Mouse (Mus musculus): ENCODE measurements around the gene Rnf180. TPM values are rescaled to one million over a fixed set of nuclear protein-coding genes. Genes with fewer than 3 reads are reported as not detected.
A peak's percentile ranks its signal among the peaks of the same experiment; 100 is the strongest.
"Not testable (repeated sequence)": the region's sequence is repeated elsewhere in the genome, so short reads cannot be mapped to it uniquely, and the experiment has no call there.

The Rnf180 gene
- 1 to 10 TPM; 1.2 to 2.3 TPM for total RNA-seq (2021)

DNA sequence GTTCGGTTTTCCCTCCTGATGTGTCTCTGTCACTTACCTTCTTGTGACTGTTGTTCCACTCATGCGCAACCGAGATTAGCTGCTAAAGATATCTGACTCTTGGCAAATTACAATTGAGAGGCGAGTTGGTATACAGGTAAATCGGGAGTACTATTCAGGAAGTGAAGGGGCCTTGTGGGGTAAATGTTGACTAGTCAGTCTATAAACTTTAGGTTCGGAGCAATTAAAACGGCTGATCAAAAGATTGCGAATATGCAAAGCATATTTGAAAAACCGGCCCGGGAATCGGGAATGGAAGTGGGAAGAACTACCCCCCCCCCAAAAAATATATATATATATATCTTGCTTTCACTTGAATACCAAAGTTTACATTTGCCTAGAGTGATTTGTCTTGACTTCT is at the start of gene Rnf180:
Gene Rnf180 (minus strand): TSS at position 101 of the 400 bp plus-strand sequence.
- DNase-seq = no peak
- intact Hi-C loops (cut with DNase I) = no loop called here

DNA sequence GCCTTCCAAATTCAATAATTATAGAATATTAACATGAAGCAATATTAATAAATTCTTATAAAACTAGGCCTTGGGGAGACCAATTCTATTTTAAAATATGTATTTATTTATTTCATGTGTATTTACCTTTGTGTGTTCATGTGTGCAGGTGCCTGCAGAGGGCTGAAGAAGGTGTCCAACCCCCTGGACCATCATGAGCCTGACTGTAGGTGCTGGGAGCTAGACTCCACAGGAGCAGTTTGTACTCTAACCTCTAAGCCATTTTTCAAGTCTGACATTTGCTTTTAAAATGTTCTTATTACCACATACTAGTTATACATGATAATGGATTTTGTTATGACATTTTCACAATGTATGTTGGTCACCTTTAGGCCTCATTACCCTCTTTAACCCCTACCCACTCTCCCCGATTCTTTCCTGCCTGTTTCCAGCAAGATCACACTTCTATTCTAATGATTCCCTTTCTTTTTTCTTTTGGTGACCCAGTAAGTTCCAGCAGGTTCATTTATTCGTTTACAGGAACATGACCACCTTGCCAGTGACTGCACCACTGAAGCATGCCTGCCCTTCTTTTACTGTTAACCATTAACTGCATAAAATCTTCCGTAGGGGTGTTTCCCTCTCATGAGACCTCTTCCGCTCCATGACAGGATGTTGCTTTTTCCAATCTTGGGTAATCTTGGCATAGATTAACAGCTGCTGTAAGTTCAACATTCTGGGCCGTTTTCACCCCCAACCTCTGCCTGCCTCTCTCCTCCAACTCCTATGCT is 36.8 kb upstream of the Rnf180 start:
- no peak for DNase-seq
- intact Hi-C loops (cut with DNase I) = no loop called here

DNA sequence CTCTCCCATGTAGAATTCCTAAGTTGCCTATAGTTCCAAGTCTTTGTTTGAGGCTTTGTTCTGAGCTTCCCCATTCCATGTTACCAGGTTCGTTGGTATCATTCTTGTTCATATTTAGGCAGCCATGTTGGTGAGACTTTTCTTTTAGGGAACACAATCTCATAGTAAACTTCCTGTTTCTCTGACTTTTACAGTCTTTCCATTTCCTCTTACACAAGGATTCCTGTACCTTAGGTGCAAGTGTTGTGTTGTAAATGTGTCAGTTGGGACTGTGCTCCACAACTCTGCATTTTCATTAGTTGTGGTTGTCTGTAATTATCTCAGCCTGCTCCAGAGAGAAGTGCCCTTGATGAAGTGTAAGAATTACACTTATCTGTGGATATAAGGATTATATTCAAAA is 32.3 kb upstream of the Rnf180 start:
- DNase-seq = no peak
- intact Hi-C loops (cut with DNase I) = no loop called here

DNA sequence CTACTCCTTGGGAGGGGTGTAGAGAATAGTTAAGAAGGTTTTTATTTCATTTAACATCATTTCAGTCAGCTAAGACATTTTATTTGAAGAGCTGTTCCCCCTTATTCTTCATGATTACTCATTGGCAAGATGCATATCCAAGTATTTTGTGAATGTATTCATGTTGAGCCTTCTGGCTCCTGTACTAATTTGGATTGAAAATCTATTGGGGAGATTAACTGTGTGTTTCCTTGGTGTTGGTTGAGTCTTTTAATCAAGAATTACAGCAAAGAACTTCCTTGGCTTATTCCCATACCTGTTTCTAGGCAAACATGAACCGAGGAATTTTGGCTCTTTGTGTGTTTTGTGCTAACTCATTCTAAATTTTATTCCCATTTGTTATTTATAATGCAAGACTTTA is 22.3 kb upstream of the Rnf180 start:
- no peak for DNase-seq
- intact Hi-C loops (cut with DNase I) = no loop called here

DNA sequence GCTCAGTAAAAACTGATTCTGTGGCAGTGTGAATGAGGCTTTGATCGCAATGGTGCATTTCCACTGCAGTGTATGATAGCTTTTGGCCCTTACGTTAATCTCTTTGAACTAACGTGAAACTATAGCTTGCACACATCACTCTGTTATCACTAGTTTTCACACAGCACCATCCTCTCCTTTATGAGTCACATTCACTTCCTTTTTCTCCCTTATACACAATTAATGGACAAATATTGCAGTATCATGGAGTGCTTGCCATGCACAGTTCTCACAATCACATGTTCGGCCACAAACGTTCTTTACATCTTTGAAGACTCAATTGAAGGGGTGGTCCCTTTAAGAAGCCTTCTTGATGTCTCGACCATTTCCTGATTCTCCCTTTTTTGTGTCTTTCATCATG is 21.4 kb upstream of the Rnf180 start:
- no peak for DNase-seq
- intact Hi-C loops (cut with DNase I) = no loop called here

DNA sequence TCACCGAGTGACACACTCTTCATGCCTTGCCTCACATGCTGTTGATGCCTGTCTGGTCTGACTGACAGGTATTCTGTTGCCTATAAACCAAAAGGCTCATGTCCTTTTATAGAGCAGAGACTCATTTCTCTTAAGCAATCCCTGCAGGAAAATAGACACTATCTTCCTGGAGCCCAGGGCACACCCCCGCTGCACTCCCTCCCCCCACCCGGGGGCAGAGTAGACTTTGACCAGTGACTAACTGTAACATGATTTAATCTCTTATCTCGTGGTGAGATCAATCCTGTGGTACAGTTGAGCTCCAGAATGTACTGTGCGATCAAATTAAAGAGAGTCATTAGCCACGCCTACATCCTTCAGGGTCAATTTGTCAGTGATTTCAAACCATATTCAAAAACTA is 18.1 kb upstream of the Rnf180 start:
- DNase-seq = no peak
- intact Hi-C loops (cut with DNase I) = no loop called here

DNA sequence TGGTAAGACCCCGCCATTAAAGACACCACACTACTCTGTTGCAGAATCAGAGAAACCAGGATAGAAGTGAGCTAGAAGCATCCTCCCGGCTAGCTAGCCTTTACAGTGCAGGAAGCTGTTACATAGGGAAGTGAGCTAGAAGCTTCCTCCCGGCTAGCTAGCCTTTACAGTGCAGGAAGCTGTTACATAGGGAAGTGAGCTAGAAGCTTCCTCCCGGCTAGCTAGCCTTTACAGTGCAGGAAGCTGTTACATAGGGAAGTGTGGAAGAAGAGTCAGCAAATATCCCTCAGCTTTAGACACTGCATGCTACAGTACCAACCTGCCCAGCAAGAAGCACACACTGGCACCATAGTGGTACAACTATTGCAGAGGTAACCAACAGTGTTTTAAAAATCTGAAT is 15.9 kb upstream of the Rnf180 start:
- DNase-seq; intact Hi-C loops (cut with DNase I): not testable (repeated sequence)

DNA sequence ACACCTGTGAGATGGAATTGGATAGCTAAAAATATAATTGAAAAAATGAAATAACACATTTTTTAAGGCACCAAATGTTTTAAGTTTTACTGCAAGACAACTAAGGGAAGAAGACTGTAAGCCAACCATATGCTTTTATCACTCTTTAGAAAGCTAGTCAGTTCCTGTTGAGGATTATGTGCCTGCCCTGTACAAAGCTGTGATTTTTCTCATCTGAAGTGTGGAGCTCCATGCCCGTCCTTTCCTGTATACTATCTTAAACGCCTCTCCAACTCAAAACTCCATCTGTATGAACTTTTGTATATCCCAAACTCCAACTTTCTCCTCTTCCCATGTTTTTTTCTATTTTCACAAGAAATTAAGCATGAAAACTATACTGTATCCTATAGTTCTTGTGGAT is 10.9 kb upstream of the Rnf180 start:
- DNase-seq = no peak
- intact Hi-C loops (cut with DNase I) = no loop called here

DNA sequence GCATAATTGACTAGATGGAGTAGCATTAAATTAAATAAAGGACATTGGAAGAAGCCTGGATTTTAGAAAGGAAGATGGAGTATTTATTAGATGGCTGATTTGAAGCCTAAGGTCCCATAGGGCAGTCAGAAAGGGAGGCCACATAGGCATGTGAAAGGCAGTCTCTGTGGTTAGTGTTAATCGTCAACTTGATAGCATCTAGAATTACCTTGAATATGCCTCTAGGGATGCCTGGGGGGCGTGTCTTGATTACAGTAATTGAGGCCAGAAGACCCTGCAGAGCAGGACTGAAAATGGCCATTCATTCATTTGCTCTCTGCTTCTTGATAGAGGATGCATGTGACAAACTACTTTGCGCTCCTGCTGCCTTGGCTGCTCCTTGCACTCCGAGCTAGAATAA is 9.4 kb upstream of the Rnf180 start:
- DNase-seq = no peak
- intact Hi-C loops (cut with DNase I) = no loop called here

DNA sequence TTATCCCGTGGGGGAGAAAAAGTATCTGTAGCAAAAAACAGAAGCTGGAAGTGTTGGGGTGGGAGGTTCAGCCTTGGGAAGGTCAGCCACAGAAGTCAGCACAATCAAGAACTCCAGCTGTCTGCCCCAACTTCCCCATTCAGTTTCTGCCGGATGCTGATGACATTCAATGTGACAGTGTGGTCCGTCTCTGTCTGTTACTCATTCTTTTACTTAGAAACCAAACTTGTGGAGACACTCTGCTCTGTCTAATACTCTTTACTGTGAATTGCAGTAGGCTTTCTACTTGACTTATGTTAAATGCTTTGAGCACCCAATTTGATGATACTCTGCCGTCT is 5.4 kb upstream of the Rnf180 start:
- intact Hi-C loops (cut with DNase I) = no loop called here
- peak; percentile 9 for DNase-seq

DNA sequence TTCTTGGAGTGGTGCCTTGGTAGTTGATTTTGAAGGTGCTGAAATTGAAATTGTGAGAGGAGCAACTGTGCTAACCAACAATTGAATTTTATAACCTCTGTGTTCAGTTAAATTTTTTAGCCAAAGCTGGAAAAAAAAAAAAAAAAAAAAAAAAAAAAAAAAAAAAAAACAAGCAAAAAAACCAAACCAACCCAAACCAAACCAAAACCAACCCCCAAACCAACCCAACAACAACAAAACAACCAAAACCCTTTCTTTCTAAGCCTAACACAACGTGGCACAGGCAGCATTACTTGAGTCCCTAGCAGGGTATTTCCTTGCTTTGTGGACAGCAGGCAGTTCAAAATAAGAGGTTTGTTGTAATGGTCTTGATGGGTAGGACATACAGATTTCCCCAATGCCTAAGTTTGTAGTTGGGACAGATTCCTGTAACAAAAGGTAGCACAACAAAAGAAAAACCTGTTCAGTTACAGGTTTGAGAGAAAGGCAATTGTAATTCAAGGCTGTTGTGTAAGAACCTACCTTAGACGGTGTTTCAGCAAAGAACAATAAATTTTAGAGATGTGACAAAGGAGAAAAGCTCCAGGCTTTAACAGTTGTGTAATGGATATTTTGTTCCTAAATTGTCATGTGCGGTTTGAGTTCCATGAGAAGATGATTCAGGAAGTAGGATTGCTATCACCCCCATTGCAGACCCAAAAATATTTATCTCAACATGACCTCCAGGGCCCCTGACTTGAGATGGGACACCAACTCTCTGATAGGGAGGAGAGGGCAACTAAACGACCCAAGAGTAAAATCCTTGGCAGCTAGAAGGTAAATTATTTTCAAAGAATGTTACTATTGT is 4.8 kb upstream of the Rnf180 start:
- DNase-seq = no peak
- intact Hi-C loops (cut with DNase I) = no loop called here

DNA sequence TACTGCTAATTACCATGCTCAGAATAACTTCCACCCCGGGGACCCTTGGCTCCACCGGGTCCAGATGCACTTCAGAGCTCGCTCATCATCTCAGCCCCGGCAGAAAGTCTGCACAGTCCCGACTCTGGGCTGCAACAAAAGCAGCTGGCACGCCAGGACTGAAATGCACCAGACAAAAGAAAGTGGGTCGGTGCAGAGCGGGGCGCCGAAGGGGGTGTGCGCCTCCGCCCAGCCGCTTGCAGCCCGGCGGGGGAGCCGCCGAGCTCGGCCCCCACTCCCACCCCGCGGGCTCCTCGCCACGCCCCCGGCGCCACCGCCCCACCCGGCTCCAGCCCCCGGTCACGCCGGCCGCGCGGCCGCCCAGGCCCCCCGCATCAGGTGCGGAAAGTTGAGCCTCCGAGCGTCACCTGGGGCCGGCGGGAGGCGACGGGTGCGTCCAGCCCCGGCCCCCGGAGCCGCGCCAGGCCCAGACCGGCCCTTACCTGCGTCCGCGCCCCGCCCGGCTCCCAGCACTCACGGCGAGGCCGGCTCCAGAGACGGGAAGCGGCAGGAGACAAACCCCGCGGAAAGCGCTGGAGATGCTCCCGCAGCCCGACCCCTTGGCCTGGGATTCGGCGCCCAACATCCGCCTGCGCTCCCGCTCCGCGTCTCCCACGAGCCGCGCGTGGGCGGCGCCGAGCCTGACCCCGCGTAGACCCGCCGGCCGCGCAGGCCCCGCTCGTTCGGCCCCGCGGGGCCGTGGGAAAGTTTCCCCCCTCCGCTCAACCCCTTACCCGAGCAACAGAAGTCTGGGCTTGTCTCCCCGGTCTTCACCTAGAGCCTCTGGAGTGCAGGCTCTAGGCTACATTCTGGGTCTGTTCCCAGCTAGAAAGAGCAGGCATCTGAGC is 591 bp downstream of the Rnf180 start:
- peak; percentile 38 to 42 for DNase-seq
- intact Hi-C loops (cut with DNase I) = no loop called here

DNA sequence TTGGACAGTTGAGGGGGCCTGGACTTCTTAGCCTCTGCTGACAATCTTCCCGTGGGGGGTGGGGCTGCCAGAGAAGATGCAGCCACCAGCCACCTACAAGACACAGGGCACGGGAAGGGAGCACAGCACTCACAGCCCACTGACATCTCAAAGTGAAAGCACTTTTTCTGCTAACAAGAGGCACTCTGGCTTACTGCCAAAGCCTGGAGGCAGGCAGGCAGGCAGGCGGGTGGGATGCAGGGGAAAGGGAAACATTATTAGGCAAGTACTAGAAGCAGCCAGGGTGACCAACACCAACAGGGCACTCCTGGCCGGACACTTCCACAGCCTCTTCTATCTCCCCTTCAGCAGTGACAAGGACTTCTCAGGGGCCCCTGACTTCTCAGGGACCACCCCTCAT is 2.8 kb downstream of the Rnf180 start:
- peak; percentile 25 to 46 for DNase-seq
- intact Hi-C loops (cut with DNase I) = no loop called here

DNA sequence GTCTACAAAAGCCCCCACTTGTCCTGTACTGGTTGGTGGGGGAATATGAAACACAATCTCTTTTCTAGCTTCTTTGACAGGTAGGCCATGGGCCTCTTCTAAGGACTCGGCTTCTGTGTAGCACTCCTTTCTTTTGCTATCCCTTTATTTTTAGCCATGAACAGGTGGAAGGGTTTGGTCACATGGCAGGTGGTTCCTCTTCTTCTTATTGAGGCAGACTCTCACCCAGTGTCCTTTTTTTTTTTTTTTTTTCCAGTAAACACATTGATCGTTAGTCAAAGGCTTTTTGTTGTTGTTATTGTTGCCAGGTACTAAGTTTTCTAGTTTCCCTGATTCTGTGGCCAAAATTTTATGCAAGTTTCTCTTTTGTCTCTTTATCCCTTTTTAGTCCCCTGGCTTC is 4.0 kb downstream of the Rnf180 start:
- DNase-seq = no peak
- intact Hi-C loops (cut with DNase I) = no loop called here

DNA sequence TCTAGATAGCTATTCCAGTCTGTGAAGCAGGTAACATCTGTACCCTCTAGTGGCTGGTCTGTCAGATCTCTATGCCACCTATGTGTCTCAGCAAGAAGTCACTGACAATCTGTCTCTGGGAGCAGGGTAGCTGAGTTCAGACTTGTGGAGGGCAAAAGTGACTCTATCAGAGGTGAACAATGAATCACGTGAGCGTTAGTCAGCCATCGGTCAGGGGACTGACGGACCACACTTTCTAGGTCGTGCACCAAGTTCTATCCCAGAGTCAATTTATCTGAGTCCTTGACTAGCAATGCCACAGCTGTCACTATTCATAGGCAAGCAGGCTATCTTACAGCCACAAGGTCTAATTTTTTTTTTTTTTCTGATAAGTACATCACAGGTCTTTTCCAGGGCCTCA is 4.6 kb downstream of the Rnf180 start:
- DNase-seq = no peak
- intact Hi-C loops (cut with DNase I) = no loop called here

DNA sequence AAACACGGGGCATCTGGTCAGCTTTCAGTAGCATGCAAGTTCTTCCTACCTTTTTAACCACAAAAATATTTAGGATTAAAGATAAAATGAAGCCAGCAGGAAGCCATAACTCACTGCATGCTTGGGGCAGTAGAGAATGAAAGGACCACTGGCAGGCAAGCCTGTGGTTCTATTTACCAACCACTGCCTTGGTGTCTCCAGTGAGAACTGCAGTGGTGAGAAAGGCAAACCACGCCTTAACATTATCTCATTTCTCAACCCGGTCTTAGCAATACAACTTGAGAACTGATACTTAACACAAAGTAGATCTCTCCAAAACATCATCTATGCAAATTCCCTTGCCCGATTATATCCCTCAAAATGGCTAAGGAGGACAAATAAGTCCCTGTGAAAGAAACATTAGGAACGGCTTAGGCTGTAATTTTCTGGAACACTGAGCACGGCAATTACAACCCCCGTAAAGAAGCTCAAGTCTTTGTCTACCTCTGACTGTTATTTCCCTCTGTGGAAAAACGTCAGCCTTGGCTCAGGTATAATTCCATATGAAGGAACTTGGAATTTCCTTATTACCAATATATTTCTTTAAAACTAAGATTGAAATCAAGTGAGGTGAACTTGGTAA is 15.1 kb downstream of the Rnf180 start:
- no peak for DNase-seq
- intact Hi-C loops (cut with DNase I) = no loop called here

DNA sequence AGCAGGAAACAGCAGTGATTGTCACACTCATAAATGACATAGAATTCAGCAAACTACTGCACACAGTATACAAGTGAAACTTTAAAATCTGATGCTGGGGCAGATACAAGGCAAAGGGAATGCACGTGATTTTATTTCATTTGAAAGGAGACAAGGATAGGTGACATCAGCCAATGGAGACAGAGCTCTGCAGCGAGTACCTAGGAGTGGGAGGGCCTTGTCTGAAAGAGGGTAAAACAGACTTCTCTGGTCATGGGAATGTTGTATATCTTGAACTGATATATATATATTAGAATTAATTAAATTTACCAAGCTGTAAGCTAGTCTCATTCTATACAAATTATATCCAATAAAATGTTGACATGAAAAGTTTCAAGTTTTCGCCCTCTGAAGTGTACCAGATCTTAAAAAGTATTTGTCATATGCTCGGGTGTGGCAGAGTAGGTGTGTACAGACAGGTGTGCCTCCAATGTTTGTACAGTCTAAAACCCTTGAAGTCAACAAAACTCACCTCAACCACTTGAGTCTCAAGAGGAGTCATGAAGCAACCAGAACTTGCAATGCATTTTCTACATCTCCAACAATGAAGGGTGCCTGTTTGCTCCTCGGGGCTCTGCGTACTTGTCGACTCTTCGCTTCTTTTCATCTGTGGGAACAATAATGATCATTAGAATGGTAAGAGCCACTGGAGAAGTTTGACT is 24.1 kb downstream of the Rnf180 start:
- intact Hi-C loops (cut with DNase I) = no loop called here
- no peak for DNase-seq

DNA sequence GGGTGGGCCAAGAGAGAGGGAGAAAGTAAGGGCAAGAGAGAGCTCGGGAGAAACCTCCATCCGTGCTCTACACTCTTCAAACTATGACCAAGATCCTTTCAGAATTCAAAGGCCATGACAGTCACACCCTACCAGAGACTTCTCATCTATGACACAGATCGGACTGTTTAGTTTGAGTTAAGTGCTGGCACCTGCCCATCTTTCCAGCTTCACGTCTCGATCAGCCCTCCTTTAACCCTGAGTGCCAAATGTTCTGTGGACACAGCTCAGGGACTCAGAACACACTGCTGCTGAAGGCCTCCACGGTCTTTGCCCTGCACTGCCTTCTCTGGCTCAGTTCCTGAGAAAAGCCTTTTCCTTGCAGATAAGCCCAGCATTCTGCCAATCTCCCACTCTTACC is 27.2 kb downstream of the Rnf180 start:
- intact Hi-C loops (cut with DNase I) = no loop called here
- no peak for DNase-seq

DNA sequence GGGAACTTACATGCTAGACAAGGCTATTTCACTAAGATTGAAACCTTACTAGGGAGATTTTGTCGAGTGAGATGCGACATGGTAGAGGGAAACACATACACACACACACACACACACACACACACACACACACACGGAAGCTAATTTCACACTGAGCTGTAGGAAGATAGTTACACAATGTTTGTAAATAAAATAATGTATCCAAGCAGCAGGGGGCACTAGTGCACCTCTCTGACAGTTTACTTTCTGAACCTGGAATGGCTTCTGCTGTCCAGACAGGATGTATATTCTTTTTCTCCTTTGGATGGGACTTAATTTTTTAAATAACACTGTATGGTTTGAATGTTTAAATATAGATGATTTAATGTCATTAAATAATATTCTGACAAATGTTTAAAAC is 27.9 kb downstream of the Rnf180 start:
- intact Hi-C loops (cut with DNase I) = loop anchor here (1.0 kb wide), 1 partner anchor 111 kb away; no protein-coding TSS in a partner anchor
- peak; percentile 49 to 74 for DNase-seq

DNA sequence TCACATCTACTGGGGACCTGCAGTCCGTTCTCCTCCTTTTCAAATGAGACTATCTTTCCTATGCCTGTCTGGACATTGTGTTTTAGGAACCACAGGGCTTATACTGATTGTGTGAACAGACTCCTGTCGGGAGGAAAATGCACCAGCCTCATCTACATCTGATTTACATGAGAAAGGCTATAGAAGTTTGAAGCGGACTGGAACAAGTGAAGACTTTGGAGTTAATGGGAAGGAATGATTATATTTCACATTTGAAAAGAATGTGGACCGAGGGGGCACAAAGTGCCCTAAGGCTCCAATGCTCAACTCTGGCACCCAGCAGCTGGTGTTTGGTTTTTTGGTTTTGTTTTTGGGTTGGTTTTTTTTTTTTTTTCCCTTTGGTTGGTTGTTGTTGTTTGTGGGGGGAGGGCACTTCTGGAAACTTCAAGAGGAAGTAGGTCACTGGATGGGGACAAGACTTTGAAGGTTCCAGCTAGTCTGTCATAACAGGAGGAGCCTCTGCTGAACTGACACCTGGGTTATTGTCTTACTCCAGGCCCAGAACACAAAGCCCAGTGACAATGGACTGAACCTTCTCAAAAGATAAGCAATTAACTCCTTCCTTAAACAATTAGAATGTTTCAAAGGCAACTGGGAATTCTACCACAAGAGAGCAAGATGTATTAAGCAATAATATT is 37.7 kb downstream of the Rnf180 start:
- intact Hi-C loops (cut with DNase I) = no loop called here
- no peak for DNase-seq

All from heart, postnatal 10 days (tissue).